Mouse (Mus musculus): ENCODE results near the gene Ahnak.
A peak's percentile ranks its signal among the peaks of the same experiment; 100 is the strongest.

DNA sequence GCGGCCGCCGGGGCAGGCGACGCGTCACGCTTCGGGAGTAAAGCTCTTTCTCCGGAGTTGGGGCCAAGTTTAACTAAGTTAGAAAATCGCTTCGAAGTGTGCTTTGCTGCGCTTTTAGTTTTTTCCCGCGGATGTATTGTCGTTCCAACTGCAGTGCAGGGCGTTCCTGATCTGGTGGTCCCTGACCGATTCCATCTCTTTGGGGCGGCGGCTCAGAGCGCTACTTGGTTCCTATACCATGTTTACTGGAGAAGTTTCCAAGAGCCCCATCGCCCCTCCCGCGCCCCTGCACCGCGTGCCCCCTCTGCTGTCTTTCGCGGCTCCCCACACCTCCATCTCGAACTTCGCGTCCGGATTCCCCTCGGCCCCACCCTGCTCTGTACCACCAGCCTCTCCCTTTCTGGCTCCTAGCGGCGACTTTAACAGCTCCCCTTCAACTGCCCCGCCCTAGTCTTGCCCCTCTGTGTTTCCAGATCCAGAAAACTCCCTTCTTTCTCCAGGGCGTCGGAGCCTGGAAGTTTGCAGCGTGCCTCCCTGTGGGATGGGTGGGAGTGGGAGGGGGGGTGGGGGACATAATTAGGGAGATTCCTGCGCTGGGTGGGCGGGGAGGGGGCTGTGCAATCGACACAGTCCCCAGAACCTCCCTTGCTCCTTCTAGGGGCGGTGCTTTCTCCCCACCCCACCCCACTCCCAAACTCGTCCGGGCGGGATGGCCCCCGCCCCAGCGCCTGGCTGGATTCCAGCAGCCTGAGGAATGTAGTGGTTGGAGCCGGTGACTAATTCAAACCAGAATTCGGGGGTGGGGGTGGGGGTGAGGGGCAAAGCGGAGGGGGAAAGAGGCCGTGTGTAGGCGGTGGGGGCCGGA lies 715 bp downstream of the Ahnak start:
- TF ChIP-seq CTCF (IDR thresholded peaks at IDR 0.05; ENCODE audit: low read depth, low read length) (no peak), POLR2A (IDR thresholded peaks at IDR 0.05; ENCODE audit: insufficient read depth, low read length) (no peak), EP300 (IDR thresholded peaks at IDR 0.05; ENCODE audit: insufficient read depth, low read depth, low read length) (peak; percentile 37; the same call in 1 of the 2 replicates)

Measured in ES-Bruce4 (cell line).